Mouse (Mus musculus) embryonic facial prominence, embryonic 11.5 days (tissue): Measurements from ENCODE around the gene Fmnl3. TPM values are rescaled to one million over a fixed set of nuclear protein-coding genes. Genes with fewer than 3 reads are reported as not detected.
A peak's percentile ranks its signal among the peaks of the same experiment; 100 is the strongest.

Experiments used
- ATAC-seq: fragments of 200-750 bp; cut with Nextera tagmentation; replicated peaks from 2 replicates; pipeline ENCODE4 v1.8.0; 2017; ENCODE audit warnings: low read depth; ENCODE audit not compliant: insufficient number of reproducible peaks, low FRiP score, low TSS enrichment
- DNase-seq: peaks from one replicate; pipeline ENCODE4 v3.0.0-alpha.2; 2015; ENCODE audit warnings: low spot score
- H3K27ac ChIP-seq: fragments of 300-500 bp; sonication (generic); replicated peaks from 2 replicates; pipeline ENCODE4 v1.5.1; 2014; ENCODE audit warnings: mild to moderate bottlenecking, low read depth, low read length, control low read depth
- H3K27me3 ChIP-seq: fragments of 300-500 bp; sonication (generic); 2 replicates; pipeline ENCODE4 v1.6.1; 2014; ENCODE audit warnings: mild to moderate bottlenecking, low read length, moderate library complexity, mixed read lengths; ENCODE audit not compliant: control insufficient read depth, insufficient read depth
- H3K36me3 ChIP-seq: fragments of 300-500 bp; sonication (generic); replicated peaks from 2 replicates; pipeline ENCODE4 v1.6.1; 2014; ENCODE audit warnings: low read depth, mild to moderate bottlenecking, low read length, moderate library complexity, mixed read lengths; ENCODE audit not compliant: control insufficient read depth, insufficient read depth
- H3K4me1 ChIP-seq: fragments of 300-500 bp; sonication (generic); 2 replicates; pipeline ENCODE4 v1.6.1; 2014; ENCODE audit warnings: low read length, mixed read lengths; ENCODE audit not compliant: control insufficient read depth, insufficient read depth
- H3K4me2 ChIP-seq: fragments of 300-500 bp; sonication (generic); 2 replicates; pipeline ENCODE4 v1.6.1; 2014; ENCODE audit warnings: low read depth, mild to moderate bottlenecking, control low read depth, low read length, moderate library complexity
- H3K4me3 ChIP-seq: fragments of 300-500 bp; sonication (generic); 2 replicates; pipeline ENCODE4 v1.5.1; 2014; ENCODE audit warnings: low read depth, low read length, control low read depth
- H3K9ac ChIP-seq: fragments of 300-500 bp; sonication (generic); replicated peaks from 2 replicates; pipeline ENCODE4 v1.6.1; 2014; ENCODE audit warnings: mild to moderate bottlenecking, control low read depth, low read length
- H3K9me3 ChIP-seq: fragments of 300-500 bp; sonication (generic); replicated peaks from 2 replicates; pipeline ENCODE4 v1.6.1; 2016; ENCODE audit warnings: mild to moderate bottlenecking, low read length, inconsistent platforms, mixed read lengths; ENCODE audit not compliant: control insufficient read depth
- whole genome bisulfite sequencing: fragments of 180-500 bp; shearing (Covaris S2); extraction: QIAGEN DNeasy Blood & Tissue Kit; methylation state at CpG from one replicate; pipeline ENCODE4 v1.1.7; 2014; 5-methylcytosine and 5-hydroxymethylcytosine counted together
- polyA plus RNA-seq: library from polyadenylated mRNA; unstranded; fragments of >200 nt; fragmentation: Nextera tagmentation; extraction: Ambion mirVana; gene quantifications from 2 replicates; pipeline ENCODE4 v1.2.1, GENCODE M21; 2014

Fmnl3 gene
- polyA plus RNA-seq, 1 experiment from 2014 or later: 17.6 TPM

DNA sequence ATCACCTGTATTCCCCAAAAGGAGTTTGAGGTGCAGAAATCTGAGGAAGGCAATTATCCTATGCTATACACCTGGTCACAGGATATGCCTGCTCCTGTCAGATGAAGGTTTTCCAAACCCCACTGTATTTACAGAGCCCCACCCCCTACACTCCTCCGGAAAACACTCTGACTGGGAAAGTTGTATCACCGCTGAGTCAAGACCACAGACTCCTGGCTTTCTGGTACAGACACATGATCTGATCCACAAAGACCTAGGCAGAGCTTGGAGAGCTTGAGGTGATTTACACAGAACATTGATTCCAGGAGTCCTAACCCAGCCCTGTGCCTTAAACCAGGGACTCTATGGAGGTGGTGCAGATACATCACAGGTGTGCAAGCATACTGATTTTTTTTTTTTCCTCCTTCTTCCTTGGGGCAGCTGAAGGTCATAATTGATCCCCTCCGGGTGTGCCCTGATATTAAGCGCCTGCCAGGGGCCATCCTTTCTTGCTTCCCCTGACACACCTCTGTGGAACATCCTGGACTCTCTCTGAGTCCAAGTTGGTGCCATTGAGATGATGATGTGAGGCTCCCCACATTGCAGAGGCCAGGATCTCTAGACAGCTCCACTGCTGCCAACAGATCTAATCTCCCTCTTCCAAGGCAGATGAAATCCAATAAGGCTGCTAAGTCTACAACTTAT is 1.6 kb downstream of the Fmnl3 start:
- ATAC-seq (no peak), DNase-seq (no peak)
- Histone ChIP-seq H3K4me2 (peak overlapping the region; percentile 69), H3K36me3 (no peaks in the 10 kb centered on the region), H3K27me3 (no peaks in the 10 kb centered on the region), H3K4me3 (peak overlapping the region; percentile 86), H3K4me1 (peaks cover 9% of the 10 kb centered on the region), H3K9ac (peak overlapping the region; percentile 92), H3K27ac (no peak overlapping the region), H3K9me3 (no peaks in the 10 kb centered on the region)
- 48% methylated on average over 4 of the region's 4 CpGs for WGBS

DNA sequence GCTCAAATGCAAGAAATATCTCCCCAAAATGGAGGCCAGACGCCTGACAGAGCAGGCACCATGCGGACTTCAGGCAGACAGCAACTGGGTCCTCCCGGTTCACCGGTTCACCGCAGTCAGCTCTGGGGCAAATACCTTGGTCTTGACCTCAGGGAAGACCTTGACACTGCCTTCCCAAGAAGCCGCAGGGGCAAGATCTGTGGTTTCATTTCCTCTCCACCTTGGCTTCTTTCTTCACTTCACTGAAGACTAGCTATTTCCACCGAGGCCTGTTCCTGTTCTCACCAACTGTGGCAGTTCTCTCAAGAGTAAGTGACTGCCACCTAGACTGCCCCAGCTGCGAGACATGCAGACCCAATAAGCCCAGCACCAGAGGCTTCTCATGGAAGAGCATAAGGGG is 5.4 kb downstream of the Fmnl3 start:
- ATAC-seq: no peak
- H3K27ac ChIP-seq: no peak overlapping the region
- no peaks in the 10 kb centered on the region for H3K27me3 ChIP-seq
- no peak overlapping the region for H3K4me2 ChIP-seq
- DNase-seq: no peak
- H3K4me3 ChIP-seq: no peak overlapping the region
- H3K9ac ChIP-seq: no peak overlapping the region
- H3K4me1 ChIP-seq: peaks cover 9% of the 10 kb centered on the region
- no peaks in the 10 kb centered on the region for H3K36me3 ChIP-seq
- WGBS: 47% methylated on average over 8 of the region's 8 CpGs
- no peaks in the 10 kb centered on the region for H3K9me3 ChIP-seq

DNA sequence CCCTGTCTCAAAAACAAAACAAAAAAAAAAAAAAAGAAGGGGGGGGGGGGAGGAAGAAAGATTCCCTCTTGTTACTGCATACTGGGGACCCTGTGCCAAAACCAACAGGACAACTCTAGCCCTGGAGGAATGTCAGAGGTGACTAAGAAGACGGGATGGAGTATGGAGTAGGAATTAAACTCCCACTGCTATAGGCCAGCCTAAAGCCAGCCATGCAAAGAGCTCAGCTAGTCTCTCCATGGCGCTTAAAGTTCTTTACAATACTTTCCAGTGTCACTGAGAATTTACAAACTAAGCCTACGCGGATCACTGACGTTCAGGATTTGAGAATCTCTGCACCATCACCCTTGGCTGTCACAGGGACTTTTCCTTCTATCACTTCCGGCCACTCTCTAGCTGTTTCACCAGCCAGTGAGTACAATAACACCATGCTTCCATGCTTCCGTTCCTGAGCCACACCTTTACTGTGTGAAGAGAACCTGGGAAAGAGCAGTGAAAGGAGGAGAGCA is 6.2 kb downstream of the Fmnl3 start:
- no peak overlapping the region for H3K27ac ChIP-seq
- H3K4me2 ChIP-seq: no peak overlapping the region
- no peak overlapping the region for H3K9ac ChIP-seq

DNA sequence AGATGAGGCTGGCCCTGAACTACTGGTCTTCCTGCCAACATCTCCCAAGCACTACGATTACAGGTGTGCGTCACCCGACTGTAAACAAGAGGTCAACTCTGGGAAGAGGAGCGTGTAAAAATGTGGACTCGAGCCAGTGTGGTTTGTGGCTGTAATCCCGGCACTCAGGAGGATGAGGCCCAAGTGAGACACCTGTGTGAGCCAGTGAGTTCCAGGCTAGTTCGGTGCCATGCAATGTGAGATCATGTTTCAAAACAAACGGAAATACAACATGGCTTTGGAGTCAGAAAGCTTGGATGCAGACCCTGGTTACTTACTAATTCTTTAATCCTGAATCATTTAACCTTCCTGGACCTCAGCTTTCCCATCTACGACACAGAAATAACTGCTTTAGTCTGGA is 11.3 kb downstream of the Fmnl3 start:
- ATAC-seq (no peak), DNase-seq (no peak)
- WGBS: 77% methylated on average over 9 of the region's 9 CpGs
- Histone ChIP-seq H3K36me3 (no peaks in the 10 kb centered on the region), H3K9me3 (no peaks in the 10 kb centered on the region), H3K27me3 (no peaks in the 10 kb centered on the region), H3K4me1 (no peaks in the 10 kb centered on the region), H3K27ac (no peak overlapping the region), H3K4me3 (no peak overlapping the region), H3K4me2 (no peak overlapping the region), H3K9ac (no peak overlapping the region)

More for the DNA sequence above, 6.2 kb downstream of the Fmnl3 start:
- H3K4me3 ChIP-seq: no peak overlapping the region
- no peaks in the 10 kb centered on the region for H3K9me3 ChIP-seq
- peaks cover 9% of the 10 kb centered on the region for H3K4me1 ChIP-seq
- DNase-seq (no peak), ATAC-seq (no peak)
- H3K36me3 ChIP-seq: no peaks in the 10 kb centered on the region
- 62% methylated on average over 7 of the region's 7 CpGs for WGBS
- H3K27me3 ChIP-seq: no peaks in the 10 kb centered on the region

DNA sequence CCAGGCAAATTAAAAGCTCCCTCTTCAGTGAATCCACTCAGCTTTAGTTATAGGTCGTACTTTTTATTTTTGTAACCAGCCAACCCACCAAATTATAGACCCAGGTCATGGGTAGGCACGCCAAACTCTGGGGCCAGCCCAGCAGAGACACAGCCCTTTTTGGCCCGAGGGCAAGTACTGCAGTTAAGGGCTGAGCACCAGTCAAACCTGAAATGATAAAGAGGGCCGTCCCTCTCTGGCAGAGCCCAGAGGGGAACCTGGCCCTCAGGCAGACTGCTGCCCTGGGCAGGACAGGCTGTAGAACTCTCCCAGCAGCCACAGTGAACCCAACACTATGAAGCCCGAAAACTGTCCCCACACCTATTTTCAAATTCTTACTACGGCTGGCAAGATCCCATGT is 13.8 kb downstream of the Fmnl3 start:
- Histone ChIP-seq H3K4me2 (no peak overlapping the region), H3K4me3 (no peak overlapping the region), H3K27me3 (no peaks in the 10 kb centered on the region), H3K9ac (no peak overlapping the region), H3K36me3 (no peaks in the 10 kb centered on the region), H3K9me3 (no peaks in the 10 kb centered on the region), H3K4me1 (no peaks in the 10 kb centered on the region), H3K27ac (no peak overlapping the region)
- WGBS: 78% methylated on average over 6 of the region's 6 CpGs
- ATAC-seq (no peak), DNase-seq (no peak)

DNA sequence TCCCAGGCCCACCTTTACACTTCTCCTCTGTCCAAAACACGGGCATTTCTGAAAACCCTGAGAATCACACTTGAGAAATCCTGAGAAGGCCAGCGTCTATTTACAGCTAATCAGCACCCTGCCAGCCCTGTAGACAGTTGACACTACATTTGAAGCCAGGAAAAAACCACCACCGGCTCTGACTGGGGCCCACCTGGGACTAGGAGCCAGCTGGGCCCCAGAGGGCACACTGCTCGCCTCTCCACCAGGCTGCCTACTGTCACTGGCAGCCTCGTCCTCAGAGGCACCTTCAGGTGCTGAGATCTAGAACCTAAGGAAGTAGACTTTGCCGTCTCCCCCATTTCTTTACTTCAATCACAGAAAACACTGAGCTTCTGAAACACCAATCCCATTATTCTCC is 14.6 kb downstream of the Fmnl3 start:
- H3K9ac ChIP-seq: no peak overlapping the region
- H3K4me3 ChIP-seq: no peak overlapping the region
- no peaks in the 10 kb centered on the region for H3K27me3 ChIP-seq
- no peaks in the 10 kb centered on the region for H3K36me3 ChIP-seq
- ATAC-seq: no peak
- H3K4me1 ChIP-seq: no peaks in the 10 kb centered on the region
- no peaks in the 10 kb centered on the region for H3K9me3 ChIP-seq
- no peak for DNase-seq
- H3K27ac ChIP-seq: no peak overlapping the region
- H3K4me2 ChIP-seq: no peak overlapping the region
- 75% methylated on average over 6 of the region's 6 CpGs for WGBS

DNA sequence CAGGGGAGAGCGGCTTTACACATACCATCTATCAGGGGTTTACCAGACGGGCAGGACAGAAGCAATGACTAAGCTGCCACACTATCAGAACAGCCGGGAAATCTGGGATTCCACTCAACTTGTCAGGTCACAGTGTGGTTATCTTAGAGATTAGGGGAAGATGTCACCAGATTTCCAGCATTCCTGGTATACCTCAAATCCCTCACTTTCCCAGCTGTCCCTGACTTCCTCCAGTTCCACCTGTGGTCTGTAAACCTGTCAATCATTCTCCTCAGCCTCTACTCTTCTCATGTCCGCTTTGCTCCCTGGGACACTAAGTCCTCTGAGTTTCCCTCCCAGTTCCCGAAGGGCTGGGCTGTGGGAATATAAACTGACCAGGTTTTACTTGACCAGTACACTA is 18.0 kb downstream of the Fmnl3 start:
- Histone ChIP-seq H3K4me2 (no peak overlapping the region), H3K27me3 (no peaks in the 10 kb centered on the region), H3K4me3 (no peak overlapping the region), H3K27ac (no peak overlapping the region), H3K9me3 (no peaks in the 10 kb centered on the region), H3K36me3 (no peaks in the 10 kb centered on the region), H3K9ac (no peak overlapping the region), H3K4me1 (no peaks in the 10 kb centered on the region)
- WGBS: 82% methylated on average over 5 of the region's 5 CpGs
- DNase-seq (no peak), ATAC-seq (no peak)

DNA sequence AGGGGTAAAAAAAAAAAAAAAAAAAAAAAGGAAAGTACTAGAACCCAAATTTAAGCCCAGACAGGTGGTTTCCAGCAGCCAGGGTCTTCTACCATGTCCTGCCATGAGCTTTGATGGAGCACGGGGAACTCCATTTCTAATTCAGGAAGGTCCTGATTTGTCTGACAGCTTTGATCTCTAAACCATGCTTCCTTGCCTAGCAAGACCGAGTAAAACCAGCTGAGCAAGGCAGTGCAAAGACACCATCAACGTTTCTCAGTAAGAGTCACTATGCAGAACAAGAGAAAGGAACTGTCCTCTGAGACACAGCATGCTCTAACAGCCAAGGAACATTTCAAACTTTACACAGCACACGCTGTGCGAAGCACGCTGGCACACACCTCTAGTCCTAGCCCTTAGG is 18.7 kb downstream of the Fmnl3 start:
- WGBS: 81% methylated on average over 6 of the region's 6 CpGs

More for the DNA sequence above, 18.7 kb downstream of the Fmnl3 start:
- no peak for DNase-seq
- Histone ChIP-seq H3K4me2 (no peak overlapping the region), H3K9ac (no peak overlapping the region), H3K27me3 (no peaks in the 10 kb centered on the region), H3K36me3 (no peaks in the 10 kb centered on the region), H3K27ac (no peak overlapping the region), H3K9me3 (no peaks in the 10 kb centered on the region), H3K4me3 (no peak overlapping the region), H3K4me1 (no peaks in the 10 kb centered on the region)
- no peak for ATAC-seq
